Mouse (Mus musculus) embryo, embryonic 10 days (tissue): ENCODE data around the gene Psmc5.

Source experiments
- DNase-seq: peaks from one replicate; pipeline ENCODE4 v3.0.0-alpha.2; 2015; ENCODE audit warnings: low spot score

Gene Psmc5

GRCm38 (mm10) chr11:106269060-106269431, 13.1 kb downstream of the Psmc5 start:
- peak; percentile 38 for DNase-seq

- peak; percentile 61 for DNase-seq
Observed at GRCm38 (mm10) chr11:106271131-106271793, 15.3 kb downstream of the Psmc5 start.

- DNase-seq: peak; percentile 42
Observed at GRCm38 (mm10) chr11:106271794-106272643, 16.1 kb downstream of the Psmc5 start.

- DNase-seq: peak; percentile 97
Observed at GRCm38 (mm10) chr11:106272644-106273310, 16.8 kb downstream of the Psmc5 start, which contains the start of gene Smarcd2. Gene Smarcd2 (minus strand): TSS chr11:106272972.

GRCm38 (mm10) chr11:106273311-106273684, 17.3 kb downstream of the Psmc5 start:
- no peak for DNase-seq

GRCm38 (mm10) chr11:106273811-106274210, 17.9 kb downstream of the Psmc5 start:
- no peak for DNase-seq

GRCm38 (mm10) chr11:106274374-106274773, 18.4 kb downstream of the Psmc5 start:
- DNase-seq: no peak

- DNase-seq: no peak
Observed at GRCm38 (mm10) chr11:106274971-106275411, 19.0 kb downstream of the Psmc5 start.

- DNase-seq: peak; percentile 97
Observed at GRCm38 (mm10) chr11:106276454-106276853, 20.5 kb downstream of the Psmc5 start, which contains the start of gene Tcam1. Gene Tcam1 (plus strand): TSS chr11:106276672.

GRCm38 (mm10) chr11:106282452-106282851, 26.5 kb downstream of the Psmc5 start:
- no peak for DNase-seq

- no peak for DNase-seq
Observed at GRCm38 (mm10) chr11:106283371-106283770, 27.4 kb downstream of the Psmc5 start.

- no peak for DNase-seq
Observed at GRCm38 (mm10) chr11:106284126-106284525, 28.2 kb downstream of the Psmc5 start.

GRCm38 (mm10) chr11:106286206-106286605, 30.3 kb downstream of the Psmc5 start:
- no peak for DNase-seq

GRCm38 (mm10) chr11:106286987-106287386, 31.0 kb downstream of the Psmc5 start:
- no peak for DNase-seq

GRCm38 (mm10) chr11:106289369-106289768, 33.4 kb downstream of the Psmc5 start:
- no peak for DNase-seq

GRCm38 (mm10) chr11:106290376-106290775, 34.4 kb downstream of the Psmc5 start:
- no peak for DNase-seq

GRCm38 (mm10) chr11:106291861-106292260, 35.9 kb downstream of the Psmc5 start:
- DNase-seq: no peak

GRCm38 (mm10) chr11:106301765-106302164, 45.8 kb downstream of the Psmc5 start, which contains the start of gene Gh:
Gene Gh (minus strand): TSS chr11:106301865.
- DNase-seq: no peak

- peak; percentile 89 for DNase-seq
Observed at GRCm38 (mm10) chr11:106302634-106303033, 46.7 kb downstream of the Psmc5 start.

GRCm38 (mm10) chr11:106305348-106306064, 49.6 kb downstream of the Psmc5 start:
- no peak for DNase-seq

- no peak for DNase-seq
Observed at GRCm38 (mm10) chr11:106306065-106306385, 50.1 kb downstream of the Psmc5 start.

GRCm38 (mm10) chr11:106306758-106307157, 50.8 kb downstream of the Psmc5 start:
- DNase-seq: no peak
